Mouse (Mus musculus) brain, embryonic 14.5 days (tissue): ENCODE measurements around the gene Bank1.

Experiments
- CTCF ChIP-seq: fragments of 200-500 bp; IDR thresholded peaks from 2 replicates; pipeline ENCODE4 v1.5.1; 2012; ENCODE audit warnings: inconsistent platforms, mild to moderate bottlenecking, moderate library complexity, borderline replicate concordance; ENCODE audit not compliant: insufficient read depth, insufficient read length; ENCODE audit errors: extremely low read depth
- POLR2A ChIP-seq: fragments of 200-500 bp; IDR thresholded peaks from 2 replicates; pipeline ENCODE4 v1.6.1; 2012; ENCODE audit warnings: mild to moderate bottlenecking, inconsistent platforms, borderline replicate concordance; ENCODE audit not compliant: poor library complexity, insufficient read depth, insufficient read length, severe bottlenecking; ENCODE audit errors: extremely low read depth

GRCm38 (mm10) chr3:136070394-136070793, 255.5 kb downstream of the Bank1 start:
- TF ChIP-seq CTCF (no peak), POLR2A (no peak)
